Mouse (Mus musculus): ENCODE measurements around the gene Ddx28. TPM values are rescaled to one million over a fixed set of nuclear protein-coding genes. Genes with fewer than 3 reads are reported as not detected.

The Ddx28 gene
- total RNA-seq, 2 experiments from 2014 or later, result 11.5 to 14.6 TPM

DNA sequence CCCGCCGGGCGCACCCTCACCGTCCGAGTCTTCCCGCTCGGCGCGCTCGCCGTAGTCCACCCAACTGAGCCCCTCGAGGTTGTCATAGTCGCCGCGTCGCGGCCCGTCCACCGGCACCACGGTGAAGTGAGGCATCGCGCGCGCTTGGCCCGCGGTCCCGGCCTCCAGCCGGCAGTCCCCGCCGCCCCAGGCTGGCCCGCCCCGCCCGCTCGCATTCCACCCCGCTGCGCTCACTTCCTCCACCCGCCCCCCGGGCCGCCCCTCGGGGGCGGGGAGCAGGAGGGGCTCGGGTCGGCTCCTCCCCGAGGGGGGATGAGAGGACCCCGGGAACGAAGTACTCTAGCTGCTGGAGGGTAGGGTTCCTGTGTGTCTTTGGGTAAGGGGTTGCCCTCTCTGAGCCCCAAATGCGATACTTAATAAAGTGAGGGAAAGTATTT is 45.8 kb downstream of the Ddx28 start, which contains the start of gene Slc12a4:
Gene Slc12a4, minus strand, starts transcription at position 193 of the 437 bp plus-strand sequence.
- DNase-seq, result peak; percentile 40 to 42

DNA sequence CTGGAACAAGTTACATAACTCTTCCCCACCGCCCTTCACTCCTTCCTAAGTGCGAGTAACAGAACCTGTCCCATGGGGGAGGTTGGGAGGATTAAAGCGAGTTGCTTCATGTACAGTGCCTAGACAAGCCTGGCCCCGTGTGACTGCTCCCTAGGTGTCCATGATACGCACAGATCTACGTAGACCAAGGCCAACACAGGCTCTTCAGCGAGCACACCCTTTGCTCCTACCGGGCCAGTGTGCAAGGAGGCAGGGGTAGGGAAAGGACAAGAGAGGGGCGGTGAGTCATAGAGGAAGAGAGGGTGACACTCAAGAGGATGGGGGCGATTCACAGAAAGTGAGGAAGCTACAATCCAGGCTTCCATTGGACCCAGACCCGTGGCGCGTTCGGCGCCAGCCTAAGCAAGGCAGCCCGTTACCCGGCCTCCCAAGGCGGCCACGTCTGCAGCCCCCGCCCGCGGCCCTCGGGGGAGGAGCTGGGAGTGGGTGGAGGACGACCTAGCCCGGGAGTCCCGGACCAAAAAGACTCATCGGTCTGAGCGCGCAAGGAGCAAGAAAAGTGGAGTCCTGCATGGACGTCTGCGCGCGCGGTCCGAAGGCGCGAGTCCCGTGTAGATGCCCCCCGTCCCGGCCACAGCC is 46.3 kb downstream of the Ddx28 start:
- peak in 1 of 2 experiments; percentile 24 for DNase-seq

DNA sequence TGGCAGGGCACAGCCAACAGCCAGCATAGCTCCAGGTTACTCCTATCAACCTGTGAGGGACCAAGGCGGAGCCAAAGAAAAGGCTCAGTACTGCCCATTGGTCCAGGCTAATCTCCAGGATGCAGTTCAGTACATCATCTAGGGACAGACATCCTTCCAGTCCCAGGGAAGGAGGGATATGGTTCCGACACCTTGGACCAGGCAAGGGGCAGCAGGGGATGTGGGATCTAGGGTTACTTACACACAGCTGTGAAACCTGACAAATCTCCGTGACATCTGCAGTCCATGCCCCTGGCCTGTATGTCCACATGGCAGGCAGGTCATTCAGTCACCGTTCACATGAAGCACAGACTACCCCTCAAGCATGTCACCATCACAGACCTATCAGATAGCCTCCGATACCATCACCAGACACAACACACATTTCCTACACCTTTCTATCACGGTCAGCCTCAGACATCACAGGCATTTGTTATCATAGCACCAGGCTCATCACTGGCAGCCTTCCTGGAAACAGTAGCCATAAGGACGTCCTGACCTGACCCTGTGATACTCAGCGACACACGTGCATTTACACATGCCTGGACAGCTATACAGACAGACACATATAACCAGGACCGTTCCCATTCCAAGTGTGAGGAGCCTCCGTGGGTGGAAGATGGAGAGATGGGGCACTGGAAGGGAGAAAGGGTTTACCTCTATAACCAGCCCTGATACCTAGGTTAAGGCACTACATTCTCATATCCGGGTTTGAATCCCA is 47.0 kb downstream of the Ddx28 start:
- no peak for DNase-seq

DNA sequence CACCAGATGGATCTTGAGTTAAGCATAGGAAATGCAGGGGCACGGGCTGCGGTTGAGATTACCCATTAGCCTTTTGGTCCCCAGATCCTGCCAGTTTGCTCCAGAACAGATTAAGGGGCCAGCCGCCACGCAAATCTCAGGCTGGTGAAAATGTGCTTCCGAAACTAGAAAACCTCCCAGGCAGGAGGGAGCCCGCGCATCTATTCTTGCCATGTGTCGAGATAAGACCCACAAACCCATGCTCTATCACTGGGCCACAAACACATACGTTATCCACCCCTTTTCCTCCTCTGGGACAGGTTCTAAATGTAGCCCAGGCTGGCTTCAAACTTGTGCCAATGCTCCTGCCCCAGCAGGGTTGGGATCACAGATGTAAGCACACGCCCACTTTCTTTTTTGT is 50.1 kb downstream of the Ddx28 start:
- no peak for DNase-seq

DNA sequence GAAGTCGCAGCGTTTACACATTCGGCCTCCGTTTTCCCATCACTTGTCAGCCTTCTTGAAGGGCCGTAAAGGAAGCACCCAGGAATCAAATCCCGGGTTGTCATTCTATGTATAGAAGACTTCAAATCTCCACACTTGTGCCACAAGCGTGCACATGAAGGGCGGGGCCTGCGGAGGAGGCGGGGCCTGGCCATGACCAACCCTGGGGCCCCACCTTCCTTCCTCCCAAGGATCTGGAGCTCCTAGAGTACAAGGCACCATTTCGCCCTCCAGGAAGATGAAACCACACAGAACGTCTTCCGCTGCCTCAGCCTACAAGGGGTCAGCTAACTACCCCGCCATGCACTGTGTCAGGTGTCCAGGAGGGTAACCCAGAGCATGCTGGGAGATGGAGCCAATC is 50.6 kb downstream of the Ddx28 start:
- DNase-seq, result no peak

Other genes starting within 250 kb of the Ddx28 start
- gene Ranbp10, start 184.5 kb downstream of the Ddx28 start, total RNA-seq (2021), result 10 to 100 TPM; 24.4 to 27.6 TPM
- under 1 TPM in 1 of 2 experiments, not detected in 1; 0.22 TPM for gene Tsnaxip1, start 184.2 kb downstream of the Ddx28 start, total RNA-seq (2021)
- 10 to 100 TPM; 14.2 to 15.2 TPM for gene Cenpt, start 158.6 kb downstream of the Ddx28 start, total RNA-seq (2021)
- 10 to 100 TPM; 42.2 to 42.3 TPM for gene Thap11, start 156.8 kb downstream of the Ddx28 start, total RNA-seq (2021)
- gene Nutf2, start 151.3 kb downstream of the Ddx28 start, total RNA-seq (2021), result 10 to 100 TPM; 27.6 to 36.3 TPM
- gene Edc4, start 131.0 kb downstream of the Ddx28 start, total RNA-seq (2021), result 10 to 100 TPM; 59.2 to 68.2 TPM
- 1 to 10 TPM in 1 of 2 experiments, under 1 TPM in 1; 1.00 to 3.0 TPM for gene Nrn1l, start 118.3 kb downstream of the Ddx28 start, total RNA-seq (2021)
- gene Pskh1, start 111.4 kb downstream of the Ddx28 start, total RNA-seq (2021), result 1 to 10 TPM; 7.7 to 8.3 TPM
- gene Ctrl, start 78.0 kb downstream of the Ddx28 start, total RNA-seq (2021), result 1 to 10 TPM; 1.6 TPM
- 10 to 100 TPM; 57.0 to 69.0 TPM for gene Psmb10, start 73.4 kb downstream of the Ddx28 start, total RNA-seq (2021)
- gene Lcat, start 68.5 kb downstream of the Ddx28 start, total RNA-seq (2021), result 10 to 100 TPM; 41.7 to 45.8 TPM
- gene Slc12a4, start 45.8 kb downstream of the Ddx28 start, total RNA-seq (2021), result 10 to 100 TPM; 20.5 to 20.7 TPM
- not detected for gene Dpep3, start 32.5 kb downstream of the Ddx28 start, total RNA-seq (2021)
- gene Dus2, start 20.5 kb downstream of the Ddx28 start, total RNA-seq (2021), result 10 to 100 TPM; 18.9 to 22.6 TPM
- under 1 TPM in 1 of 2 experiments, not detected in 1; 0.32 TPM for gene Dpep2nb, start 5.9 kb downstream of the Ddx28 start, total RNA-seq (2021)
- gene Nfatc3, start 47.0 kb upstream of the Ddx28 start, total RNA-seq (2021), result 10 to 100 TPM; 11.1 to 11.9 TPM
- gene Esrp2, start 125.1 kb upstream of the Ddx28 start, total RNA-seq (2021), result not detected
- gene Pla2g15, start 138.5 kb upstream of the Ddx28 start, total RNA-seq (2021), result 10 to 100 TPM; 23.8 to 26.0 TPM
- 10 to 100 TPM; 22.2 to 32.7 TPM for gene Slc7a6, start 157.0 kb upstream of the Ddx28 start, total RNA-seq (2021)
- gene Slc7a6os, start 199.1 kb upstream of the Ddx28 start, total RNA-seq (2021), result 10 to 100 TPM; 23.5 to 23.9 TPM
- 10 to 100 TPM; 33.8 to 36.8 TPM for gene Prmt7, start 199.1 kb upstream of the Ddx28 start, total RNA-seq (2021)

All from layer of hippocampus, postnatal 36 days (tissue).